Mouse (Mus musculus) neural tube, embryonic 15.5 days (tissue): Measurements from ENCODE around the gene Tex2. TPM values are rescaled to one million over a fixed set of nuclear protein-coding genes. Genes with fewer than 3 reads are reported as not detected.
"Not testable (repeated sequence)": the region's sequence is repeated elsewhere in the genome, so short reads cannot be mapped to it uniquely, and the experiment has no call there.

Source experiments
- ATAC-seq: fragments of 200-750 bp; cut with Nextera tagmentation; 2 replicates; pipeline ENCODE4 v1.8.0; 2017; ENCODE audit warnings: mild to moderate bottlenecking, moderate TSS enrichment, moderate library complexity; ENCODE audit not compliant: low FRiP score
- H3K27ac ChIP-seq: fragments of 300-500 bp; sonication (generic); replicated peaks from 2 replicates; pipeline ENCODE4 v1.5.1; 2015; ENCODE audit warnings: mild to moderate bottlenecking, inconsistent platforms
- H3K27me3 ChIP-seq: fragments of 300-500 bp; sonication (generic); replicated peaks from 2 replicates; pipeline ENCODE4 v1.6.1; 2015; ENCODE audit warnings: inconsistent platforms
- H3K36me3 ChIP-seq: fragments of 300-500 bp; sonication (generic); 2 replicates; pipeline ENCODE4 v1.6.1; 2015; ENCODE audit warnings: inconsistent platforms
- H3K4me1 ChIP-seq: fragments of 300-500 bp; sonication (generic); 2 replicates; pipeline ENCODE4 v1.6.1; 2015; ENCODE audit warnings: inconsistent platforms
- H3K4me2 ChIP-seq: fragments of 300-500 bp; sonication (generic); 2 replicates; pipeline ENCODE4 v1.6.1; 2015; ENCODE audit warnings: inconsistent platforms, mild to moderate bottlenecking, moderate library complexity
- H3K4me3 ChIP-seq: fragments of 300-500 bp; sonication (generic); replicated peaks from 2 replicates; pipeline ENCODE4 v1.5.1; 2015; ENCODE audit warnings: mild to moderate bottlenecking, inconsistent platforms
- H3K9ac ChIP-seq: fragments of 300-500 bp; sonication (generic); replicated peaks from 2 replicates; pipeline ENCODE4 v1.6.1; 2015; ENCODE audit warnings: mild to moderate bottlenecking, inconsistent platforms
- H3K9me3 ChIP-seq: fragments of 300-500 bp; sonication (generic); replicated peaks from 2 replicates; pipeline ENCODE4 v1.6.1; 2016; ENCODE audit warnings: inconsistent platforms
- WGBS: fragments of 180-500 bp; shearing (Covaris S2); methylation state at CpG from one replicate; pipeline ENCODE4 v1.1.7; 2015; ENCODE audit warnings: mixed read lengths; 5-methylcytosine and 5-hydroxymethylcytosine counted together
- polyA plus RNA-seq: library from polyadenylated mRNA; unstranded; fragments of >200 nt; fragmentation: Nextera tagmentation; extraction: Ambion mirVana; gene quantifications from 2 replicates; pipeline ENCODE4 v1.2.1, GENCODE M21; 2015

Tex2 gene
- polyA plus RNA-seq, 1 experiment from 2014 or later, result 35.1 TPM

DNA sequence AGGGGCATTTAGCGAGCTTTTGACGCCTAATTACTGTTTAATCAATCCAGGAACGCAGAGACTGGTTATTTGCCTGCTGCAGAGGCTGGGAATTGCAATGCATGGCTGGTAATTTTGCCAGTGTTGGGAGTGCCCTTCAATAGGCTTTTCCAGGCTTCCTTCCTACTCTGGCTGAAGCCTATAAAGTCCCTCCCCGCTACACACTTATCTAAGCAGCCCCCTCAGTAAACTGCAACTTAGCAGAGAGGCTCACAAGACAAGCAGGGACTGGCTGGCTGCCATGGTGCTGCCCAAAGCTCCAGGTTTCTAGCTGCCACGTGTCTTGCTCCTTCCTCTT, 26.1 kb upstream of the Tex2 start:
- WGBS, result 14% methylated on average over 5 of the region's 5 CpGs
- Histone ChIP-seq H3K36me3 (no peaks in the 10 kb centered on the region), H3K4me1 (peaks cover 12% of the 10 kb centered on the region), H3K9ac (no peak overlapping the region), H3K27me3 (0 out of 2 replicates have a peak, but pooled peaks cover 4% of the 10 kb centered on the region), H3K9me3 (no peaks in the 10 kb centered on the region), H3K27ac (0 out of 2 replicates have a peak overlapping the region, but pooled peaks have one; percentile 28), H3K4me2 (no peak overlapping the region), H3K4me3 (no peak overlapping the region)
- no peak for ATAC-seq

DNA sequence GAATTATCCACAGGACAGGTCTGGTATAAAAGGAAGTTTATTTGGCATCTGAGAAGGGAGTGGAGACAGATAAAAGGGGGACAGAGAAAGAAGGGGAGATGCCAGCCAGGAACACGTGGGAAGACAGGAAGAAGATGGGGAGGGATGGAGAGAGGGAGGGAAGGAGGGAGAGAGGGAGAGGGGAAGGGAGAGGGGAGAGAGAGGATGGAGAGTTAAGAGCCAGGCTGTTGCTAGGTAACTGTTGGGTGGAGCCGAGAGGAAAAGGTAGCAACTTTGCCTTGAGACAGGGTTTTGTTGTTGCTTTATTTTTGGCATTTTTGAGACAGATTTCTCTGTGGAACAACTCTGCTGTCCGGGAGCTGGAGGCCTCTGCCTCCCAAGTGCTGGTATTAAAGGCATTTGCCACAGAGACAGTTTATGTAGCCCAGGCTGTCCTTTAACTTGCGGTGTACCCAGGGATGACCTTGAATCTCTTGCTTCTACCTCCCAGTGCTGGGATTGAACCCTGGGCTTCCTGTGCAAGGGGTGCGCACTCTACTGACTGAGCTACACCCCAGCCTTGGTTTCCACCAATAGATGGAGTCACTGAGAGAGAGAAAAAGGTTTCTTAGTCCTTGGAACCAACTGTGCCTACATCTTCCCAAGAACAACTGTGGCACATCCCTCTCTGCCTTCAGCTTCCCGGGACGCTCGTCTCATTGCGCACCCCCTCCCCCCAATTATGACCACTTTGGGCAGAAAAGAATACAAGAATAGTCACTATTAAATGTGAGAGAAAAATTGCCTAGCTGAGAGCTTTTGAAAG, 25.5 kb upstream of the Tex2 start:
- Histone ChIP-seq H3K4me3 (no peak overlapping the region), H3K27ac (no peak overlapping the region), H3K36me3 (no peaks in the 10 kb centered on the region), H3K4me2 (no peak overlapping the region), H3K9me3 (no peaks in the 10 kb centered on the region), H3K4me1 (peaks cover 12% of the 10 kb centered on the region), H3K9ac (no peak overlapping the region), H3K27me3 (0 out of 2 replicates have a peak, but pooled peaks cover 4% of the 10 kb centered on the region)
- 35% methylated on average over 9 of the region's 9 CpGs for whole genome bisulfite sequencing
- no peak for ATAC-seq

DNA sequence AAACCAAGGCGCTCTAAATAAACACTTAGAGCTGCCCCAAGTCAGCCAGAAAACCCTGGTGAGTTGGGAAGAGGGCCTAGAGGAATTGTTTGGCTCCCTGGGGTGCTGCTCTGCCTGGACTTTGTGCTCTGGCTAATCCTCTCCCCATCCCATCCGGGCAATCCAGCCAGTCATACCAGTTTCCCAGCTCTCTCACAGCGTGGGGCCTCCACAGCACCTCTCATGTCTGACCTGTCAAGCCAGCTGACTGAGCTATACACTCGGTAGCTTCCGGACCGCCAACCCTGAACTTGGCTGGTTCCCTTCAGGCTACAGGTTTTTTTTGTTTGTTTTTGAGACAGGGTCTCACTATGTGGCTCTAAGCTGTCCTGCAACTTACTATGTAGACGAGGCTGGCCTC, 24.5 kb upstream of the Tex2 start:
- 0 out of 2 replicates have a peak, but pooled peaks cover 4% of the 10 kb centered on the region for H3K27me3 ChIP-seq
- H3K9ac ChIP-seq, result no peak overlapping the region
- H3K9me3 ChIP-seq, result no peaks in the 10 kb centered on the region
- H3K36me3 ChIP-seq, result no peaks in the 10 kb centered on the region
- H3K27ac ChIP-seq, result no peak overlapping the region
- no peak overlapping the region for H3K4me3 ChIP-seq
- H3K4me2 ChIP-seq, result no peak overlapping the region
- 17% methylated on average over 7 of the region's 7 CpGs for WGBS
- no peak for ATAC-seq
- H3K4me1 ChIP-seq, result peaks cover 12% of the 10 kb centered on the region

DNA sequence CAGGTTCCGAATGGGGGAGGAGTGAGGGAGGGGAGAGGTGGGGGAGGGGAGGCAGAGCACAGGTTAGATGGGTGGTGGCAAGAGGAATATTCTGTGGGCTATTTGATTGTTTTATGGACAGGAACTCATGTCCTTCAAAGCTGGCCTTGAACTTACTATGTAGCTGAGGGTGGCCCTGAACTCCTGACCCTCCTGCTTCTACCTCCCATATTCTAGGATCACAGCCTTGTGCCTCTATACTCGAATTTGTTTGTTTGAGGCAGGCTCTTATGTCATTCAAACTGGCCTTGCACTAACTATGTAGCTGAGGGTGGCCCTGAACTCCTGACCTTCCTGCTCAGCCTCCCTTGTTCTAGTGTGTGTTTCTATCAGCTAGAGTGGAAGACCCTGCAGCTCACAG, 22.7 kb upstream of the Tex2 start:
- Histone ChIP-seq H3K27me3 (0 out of 2 replicates have a peak, but pooled peaks cover 4% of the 10 kb centered on the region), H3K9ac (no peak overlapping the region), H3K36me3 (no peaks in the 10 kb centered on the region), H3K4me1 (peaks cover 12% of the 10 kb centered on the region), H3K9me3 (no peaks in the 10 kb centered on the region), H3K27ac (no peak overlapping the region), H3K4me2 (no peak overlapping the region), H3K4me3 (no peak overlapping the region)
- no peak for ATAC-seq
- WGBS, result 64% methylated on average over 2 of the region's 2 CpGs

DNA sequence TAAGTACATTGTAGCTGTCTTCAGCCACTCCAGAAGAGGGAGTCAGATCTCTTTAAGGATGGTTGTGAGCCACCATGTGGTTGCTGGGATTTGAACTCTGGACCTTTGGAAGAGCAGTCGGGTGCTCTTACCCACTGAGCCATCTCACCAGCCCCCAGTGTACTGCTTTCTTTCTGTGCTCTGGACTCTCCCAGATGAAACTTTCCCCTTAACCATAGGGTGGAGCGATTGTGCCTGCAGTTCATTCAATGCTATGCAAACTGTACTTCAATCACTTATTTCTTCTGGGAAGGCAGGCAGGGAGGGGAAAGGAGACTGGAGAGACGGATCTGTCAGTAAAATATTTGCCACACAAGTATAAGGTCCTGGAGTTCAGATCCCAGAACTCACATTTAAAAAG, 21.0 kb upstream of the Tex2 start:
- not testable (repeated sequence) for H3K36me3 ChIP-seq, H3K4me3 ChIP-seq, H3K9me3 ChIP-seq, ATAC-seq, H3K4me1 ChIP-seq, H3K27ac ChIP-seq, H3K4me2 ChIP-seq, H3K9ac ChIP-seq, H3K27me3 ChIP-seq
- WGBS, result 93% methylated on average over 3 of the region's 3 CpGs

DNA sequence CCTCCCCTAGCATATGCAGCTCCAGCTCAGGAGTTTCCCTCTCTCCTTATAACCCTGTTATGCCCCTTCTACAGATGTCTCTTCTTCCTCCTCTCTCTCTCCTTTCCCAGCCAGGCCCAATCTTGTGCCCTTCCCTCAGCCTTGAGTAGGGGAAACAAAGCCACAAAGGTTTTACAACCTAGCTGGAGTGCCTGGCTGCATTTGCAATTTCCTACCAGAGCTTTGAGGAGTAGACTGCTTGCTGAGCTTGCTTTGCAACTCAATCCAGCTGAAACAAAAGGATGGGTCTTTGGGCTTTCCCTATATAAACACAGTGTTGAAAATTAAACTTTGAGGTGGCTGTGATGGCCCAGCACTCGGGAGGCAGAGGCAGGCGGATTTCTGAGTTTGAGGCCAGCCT, 20.2 kb upstream of the Tex2 start:
- no peak overlapping the region for H3K9ac ChIP-seq
- H3K27me3 ChIP-seq, result no peaks in the 10 kb centered on the region
- WGBS, result 83% methylated on average over 2 of the region's 2 CpGs
- no peak overlapping the region for H3K4me3 ChIP-seq
- no peak overlapping the region for H3K4me2 ChIP-seq
- no peaks in the 10 kb centered on the region for H3K9me3 ChIP-seq
- no peaks in the 10 kb centered on the region; the same call in 1 of the 2 replicates for H3K4me1 ChIP-seq
- no peaks in the 10 kb centered on the region for H3K36me3 ChIP-seq
- no peak for ATAC-seq
- H3K27ac ChIP-seq, result no peak overlapping the region

DNA sequence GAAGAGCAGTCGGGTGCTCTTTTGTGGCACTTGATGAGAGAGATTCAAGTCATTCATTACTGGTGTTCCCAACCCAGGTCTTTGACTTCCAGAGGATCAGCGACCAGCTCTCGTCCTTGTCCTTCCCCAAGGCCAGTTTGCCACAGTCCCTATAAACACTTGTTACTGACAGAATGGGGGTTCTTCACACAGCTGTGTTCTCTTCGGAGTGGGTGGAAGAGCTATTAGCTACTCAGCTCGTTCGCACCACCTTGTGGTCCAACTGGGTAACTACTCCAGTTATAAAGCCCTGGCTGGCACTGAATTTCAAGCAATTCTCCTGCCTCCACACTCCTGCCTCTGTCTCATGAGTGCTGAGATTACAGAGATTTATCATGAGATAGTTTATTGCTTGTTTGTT, 14.5 kb upstream of the Tex2 start:
- Histone ChIP-seq H3K27me3 (no peaks in the 10 kb centered on the region), H3K9ac (no peak overlapping the region), H3K27ac (no peak overlapping the region), H3K4me2 (no peak overlapping the region), H3K4me1 (no peaks in the 10 kb centered on the region), H3K4me3 (no peak overlapping the region), H3K9me3 (no peaks in the 10 kb centered on the region), H3K36me3 (no peaks in the 10 kb centered on the region)
- no peak for ATAC-seq
- 22% methylated on average over 6 of the region's 6 CpGs for WGBS

DNA sequence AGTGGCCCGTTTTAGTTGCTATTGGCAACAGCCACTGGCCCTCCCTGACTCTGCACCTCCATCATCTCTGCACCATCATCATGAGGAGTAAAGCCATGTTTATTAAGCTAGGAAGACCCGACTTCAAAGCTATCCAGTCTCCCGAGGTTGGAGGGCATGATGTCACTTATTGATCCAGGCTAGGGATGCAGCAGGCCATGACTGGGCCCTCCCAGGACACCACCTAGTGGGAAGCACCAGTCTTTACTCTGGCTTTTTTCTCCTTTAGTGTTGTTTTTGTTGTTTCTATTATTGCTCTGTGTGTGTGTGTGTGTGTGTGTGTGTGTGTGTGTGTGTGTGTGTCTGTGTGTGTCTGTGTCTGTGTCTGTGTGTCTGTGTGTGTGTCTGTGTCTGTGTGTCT, 12.4 kb upstream of the Tex2 start:
- Histone ChIP-seq H3K9ac (no peak overlapping the region), H3K27me3 (no peaks in the 10 kb centered on the region), H3K9me3 (no peaks in the 10 kb centered on the region), H3K4me1 (no peaks in the 10 kb centered on the region), H3K27ac (no peak overlapping the region), H3K4me2 (no peak overlapping the region), H3K36me3 (no peaks in the 10 kb centered on the region), H3K4me3 (no peak overlapping the region)
- no peak for ATAC-seq
- 38% methylated on average over 3 of the region's 3 CpGs for WGBS

DNA sequence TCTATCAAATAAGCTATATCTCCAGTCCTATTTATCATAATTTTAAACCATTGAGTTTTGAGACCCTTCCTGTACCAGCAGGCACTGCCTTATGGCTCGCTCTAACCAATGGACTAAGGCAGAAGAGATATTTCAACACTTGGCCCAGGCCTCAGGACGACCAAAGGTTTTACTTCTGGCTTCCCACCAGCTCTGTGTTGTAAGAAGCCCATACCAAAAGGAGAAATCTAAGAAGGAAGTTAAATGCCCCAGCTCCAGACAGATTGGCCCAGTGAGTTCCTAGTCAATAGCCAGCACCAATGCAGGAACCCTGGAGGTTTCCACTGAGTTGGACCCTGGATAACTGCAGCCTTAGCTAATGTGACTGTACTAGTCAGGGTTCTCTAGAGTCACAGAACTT, 10.4 kb upstream of the Tex2 start:
- ATAC-seq, result no peak
- Histone ChIP-seq H3K9me3 (no peaks in the 10 kb centered on the region), H3K4me3 (no peak overlapping the region), H3K4me1 (no peaks in the 10 kb centered on the region), H3K9ac (no peak overlapping the region), H3K27ac (no peak overlapping the region), H3K27me3 (no peaks in the 10 kb centered on the region), H3K4me2 (no peak overlapping the region), H3K36me3 (no peaks in the 10 kb centered on the region)
- 81% methylated on average over 2 of the region's 2 CpGs for WGBS

DNA sequence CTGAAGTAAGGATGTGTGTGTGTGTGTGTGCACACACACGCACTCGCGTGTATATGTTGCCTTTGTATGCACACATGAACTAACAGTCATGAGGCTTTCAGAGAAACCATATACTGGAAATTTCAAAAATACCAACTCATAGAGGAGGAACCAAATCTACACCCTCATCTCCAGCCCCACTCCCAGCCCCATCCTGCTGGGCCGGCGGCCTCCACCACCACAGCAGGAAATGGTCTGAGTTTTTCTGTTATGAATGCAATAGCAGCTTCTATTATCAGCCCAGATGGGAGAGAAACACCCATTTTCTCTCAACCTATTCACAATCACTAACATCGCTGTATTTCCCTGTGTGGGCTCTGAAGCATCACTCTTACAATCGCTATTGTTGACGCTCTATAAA, 8.8 kb upstream of the Tex2 start:
- H3K27me3 ChIP-seq, result no peaks in the 10 kb centered on the region
- no peaks in the 10 kb centered on the region for H3K4me1 ChIP-seq
- no peaks in the 10 kb centered on the region for H3K9me3 ChIP-seq
- H3K4me3 ChIP-seq, result no peak overlapping the region
- H3K4me2 ChIP-seq, result no peak overlapping the region
- no peaks in the 10 kb centered on the region for H3K36me3 ChIP-seq
- no peak for ATAC-seq
- H3K27ac ChIP-seq, result no peak overlapping the region
- H3K9ac ChIP-seq, result no peak overlapping the region
- 82% methylated on average over 8 of the region's 8 CpGs for WGBS

DNA sequence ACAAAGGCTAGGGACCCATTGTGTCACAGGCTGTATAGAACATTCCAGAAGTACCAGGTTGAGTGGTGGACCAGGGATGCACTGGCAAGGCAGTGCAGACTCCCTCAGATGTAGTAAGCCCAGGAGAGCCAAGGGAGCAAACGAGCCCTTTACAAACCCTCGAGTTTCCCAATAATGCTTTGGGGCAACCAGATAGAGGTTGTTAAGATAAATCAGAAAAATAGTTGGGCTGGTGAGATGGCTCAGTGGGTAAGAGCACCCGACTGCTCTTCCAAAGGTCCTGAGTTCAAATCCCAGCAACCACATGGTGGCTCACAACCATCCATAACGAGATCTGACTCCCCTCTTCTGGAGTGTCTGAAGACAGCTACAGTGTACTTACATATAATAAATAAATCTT, 5.5 kb upstream of the Tex2 start:
- H3K4me3 ChIP-seq, H3K27ac ChIP-seq, H3K36me3 ChIP-seq, H3K9me3 ChIP-seq, H3K4me2 ChIP-seq, H3K9ac ChIP-seq, ATAC-seq, H3K4me1 ChIP-seq, H3K27me3 ChIP-seq: not testable (repeated sequence)
- 86% methylated on average over 4 of the region's 4 CpGs for WGBS

DNA sequence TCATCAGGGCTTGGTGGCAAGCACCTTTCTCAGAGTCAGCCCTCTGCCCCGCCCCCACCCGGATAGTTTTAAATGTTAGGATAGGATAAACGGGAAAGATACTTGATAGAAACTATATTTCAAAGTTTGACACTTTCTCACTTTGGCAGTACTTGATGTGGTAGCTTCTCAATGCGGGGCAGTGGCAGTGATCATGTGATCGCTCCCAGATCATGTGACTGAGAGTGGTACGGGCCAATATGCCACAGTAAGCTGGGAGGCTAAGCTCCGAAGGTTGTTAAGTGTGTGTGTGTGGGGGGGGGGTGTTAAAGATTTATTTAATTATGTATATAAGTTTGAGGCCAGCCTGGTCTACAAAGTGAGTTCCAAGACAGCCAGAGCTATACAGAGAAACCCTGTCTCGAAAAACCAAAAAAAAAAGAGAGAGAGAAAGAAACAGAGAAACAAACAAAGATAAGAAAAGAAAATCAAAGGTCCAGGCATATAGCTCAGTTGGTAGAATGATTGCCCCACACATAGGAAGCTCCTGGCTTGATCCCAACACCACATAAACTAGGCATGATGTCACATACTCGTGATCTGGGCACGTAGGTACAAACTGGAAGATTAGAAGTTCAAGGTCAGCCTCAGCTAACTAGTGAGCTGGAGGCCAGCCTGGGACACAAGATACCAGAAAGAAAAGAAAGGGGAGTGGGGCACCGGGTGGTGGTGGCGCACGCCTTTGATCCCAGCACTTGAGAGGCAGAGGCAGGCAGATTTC, 4.8 kb upstream of the Tex2 start:
- H3K4me3 ChIP-seq, result no peak overlapping the region
- H3K27me3 ChIP-seq, result no peaks in the 10 kb centered on the region
- no peak for ATAC-seq
- 88% methylated on average over 13 of the region's 13 CpGs for WGBS
- H3K27ac ChIP-seq, result no peak overlapping the region
- H3K9ac ChIP-seq, result no peak overlapping the region
- H3K9me3 ChIP-seq, result no peaks in the 10 kb centered on the region
- H3K4me2 ChIP-seq, result no peak overlapping the region
- no peaks in the 10 kb centered on the region for H3K36me3 ChIP-seq
- peaks cover 4% of the 10 kb centered on the region for H3K4me1 ChIP-seq
